Mouse (Mus musculus): ENCODE measurements around the gene Gbp4.
"Not testable (repeated sequence)": the region's sequence is repeated elsewhere in the genome, so short reads cannot be mapped to it uniquely, and the experiment has no call there.

- TF ChIP-seq POLR2A (IDR thresholded peaks at IDR 0.05; ENCODE audit: borderline replicate concordance, control insufficient read depth, low read depth, low read length); CTCF (IDR thresholded peaks at IDR 0.05; ENCODE audit: control insufficient read depth, insufficient read depth, low read length): not testable (repeated sequence)
Observed at GRCm38 (mm10) chr5:105136706-105137304, 2.6 kb downstream of the Gbp4 start.

All from bone marrow, adult 2 months (tissue).